In genomic region chr4:144939847-144940411, GRCm38 (mm10) we compare ENCODE assay signal across 27 mouse cellular contexts. TPM values are rescaled to one million over a fixed set of nuclear protein-coding genes. Genes with fewer than 3 reads are reported as not detected.
DNase-seq lines count a peak whose midpoint lies in the region; ATAC-seq and TF ChIP-seq lines count a peak whose summit lies in the region.
"Had no signal": no experiment of that assay in that cellular context is flagged by ENCODE, and none has a peak within 500 bp of the region (broad histone marks: within the 10 kb centered on the region; RNA-seq: fewer than 3 reads in every experiment).

No protein-coding gene starts in this region.

- ATAC-seq in heart, postnatal 0 days (ENCODE audit: insufficient read depth, low read depth), result peak; percentile 46; the same call in 1 of the 2 replicates
- ATAC-seq in heart, embryonic 12.5 days (ENCODE audit: insufficient number of reproducible peaks, low FRiP score), result no peak
- ATAC-seq in kidney, embryonic 16.5 days (ENCODE audit: low FRiP score, low TSS enrichment), result peak; percentile 72
- no peak for ATAC-seq in intestine, embryonic 16.5 days
- ATAC-seq: forebrain, embryonic 14.5 days; forebrain, postnatal 0 days; hindbrain, postnatal 0 days; inflammation-experienced regulatory T-cells, adult 6 months; Patski had no signal

- no peak overlapping the region for H3K4me2 ChIP-seq in heart, postnatal 0 days (ENCODE audit: low read depth, low read length)
- H3K4me2 ChIP-seq in heart, embryonic 12.5 days, result no peak overlapping the region
- no peak overlapping the region for H3K4me2 ChIP-seq in kidney, embryonic 16.5 days (replicated peaks; ENCODE audit: low read depth, low read length)
- no peak overlapping the region for H3K4me2 ChIP-seq in intestine, embryonic 16.5 days (ENCODE audit: low read depth, low read length)
- H3K4me2 ChIP-seq: embryonic facial prominence, embryonic 12.5 days; embryonic facial prominence, embryonic 15.5 days; hindbrain, embryonic 14.5 days had no signal

- 71% methylated on average over 4 of the region's 4 CpGs for WGBS in heart, postnatal 0 days
- 77% methylated on average over 4 of the region's 4 CpGs for WGBS in heart, embryonic 12.5 days
- 36% methylated on average over 4 of the region's 4 CpGs for WGBS in kidney, embryonic 16.5 days
- WGBS in intestine, embryonic 16.5 days, result 85% methylated on average over 4 of the region's 4 CpGs

- H3K4me3 ChIP-seq in gastrocnemius, adult 2 months, result no peak overlapping the region
- H3K4me3 ChIP-seq in heart, postnatal 0 days (ENCODE audit: low read depth, low read length), result no peak overlapping the region
- no peak overlapping the region for H3K4me3 ChIP-seq in heart, embryonic 12.5 days
- no peak overlapping the region for H3K4me3 ChIP-seq in kidney, embryonic 16.5 days (ENCODE audit: low read length)
- no peak overlapping the region for H3K4me3 ChIP-seq in intestine, embryonic 16.5 days (ENCODE audit: low read length)
- H3K4me3 ChIP-seq: embryonic facial prominence, embryonic 12.5 days; embryonic facial prominence, embryonic 15.5 days; heart, embryonic 10.5 days had no signal

- H3K27me3 ChIP-seq in heart, postnatal 0 days (ENCODE audit: control insufficient read depth, insufficient read depth, low read length), result no peaks in the 10 kb centered on the region
- peaks cover 7% of the 10 kb centered on the region; the same call in 1 of the 2 replicates for H3K27me3 ChIP-seq in heart, embryonic 12.5 days (replicated peaks)
- H3K27me3 ChIP-seq in kidney, embryonic 16.5 days (ENCODE audit: insufficient read depth, low read length), result no peaks in the 10 kb centered on the region
- no peaks in the 10 kb centered on the region for H3K27me3 ChIP-seq in intestine, embryonic 16.5 days (replicated peaks; ENCODE audit: control insufficient read depth, insufficient read depth, low read length)
- H3K27me3 ChIP-seq: embryonic facial prominence, embryonic 12.5 days; embryonic facial prominence, embryonic 15.5 days; Patski had no signal

- no peaks in the 10 kb centered on the region for H3K9me3 ChIP-seq in heart, postnatal 0 days (replicated peaks; ENCODE audit: control insufficient read depth, low read length)
- no peaks in the 10 kb centered on the region for H3K9me3 ChIP-seq in heart, embryonic 12.5 days (replicated peaks)
- H3K9me3 ChIP-seq in kidney, embryonic 16.5 days (ENCODE audit: low read length), result no peaks in the 10 kb centered on the region
- no peaks in the 10 kb centered on the region for H3K9me3 ChIP-seq in intestine, embryonic 16.5 days (ENCODE audit: control insufficient read depth, low read length)
- H3K9me3 ChIP-seq: embryonic facial prominence, embryonic 12.5 days; embryonic facial prominence, embryonic 15.5 days; heart, embryonic 10.5 days had no signal

- no peak for TF ChIP-seq CTCF in gastrocnemius, adult 2 months (IDR thresholded peaks at IDR 0.05)
- TF ChIP-seq CTCF in heart, postnatal 0 days (IDR thresholded peaks at IDR 0.05; ENCODE audit: low read depth), result no peak

- TF ChIP-seq EP300 in heart, postnatal 0 days (IDR thresholded peaks at IDR 0.05; ENCODE audit: low read depth), result no peak

- peaks cover 7% of the 10 kb centered on the region; the same call in 1 of the 2 replicates for H3K4me1 ChIP-seq in heart, postnatal 0 days (ENCODE audit: control insufficient read depth, insufficient read depth)
- no peaks in the 10 kb centered on the region for H3K4me1 ChIP-seq in heart, embryonic 12.5 days (replicated peaks)
- H3K4me1 ChIP-seq in kidney, embryonic 16.5 days (ENCODE audit: insufficient read depth, low read length), result peaks cover 25% of the 10 kb centered on the region
- 0 out of 2 replicates have a peak, but pooled peaks cover 5% of the 10 kb centered on the region for H3K4me1 ChIP-seq in intestine, embryonic 16.5 days (ENCODE audit: control insufficient read depth, insufficient read depth, low read length)
- H3K4me1 ChIP-seq: embryonic facial prominence, embryonic 12.5 days; embryonic facial prominence, embryonic 15.5 days had no signal

- DNase-seq in gastrocnemius, adult 2 months, result no peak
- DNase-seq in gastrocnemius, adult 8-10 months (ENCODE audit: low spot score in 2 of 2), result no peak
- no peak for DNase-seq in heart, postnatal 0 days (ENCODE audit: low spot score)
- no peak for DNase-seq in kidney, adult 8-10 months
- DNase-seq in Muller cell, postnatal 12 days (ENCODE audit: inconsistent ontology term), result peak; percentile 79
- DNase-seq: adrenal gland, postnatal 10 days; adrenal gland, postnatal 36 days; cerebellum, adult 11 months; cerebellum, adult 2 months; cerebellum, adult 9-11 months; cerebellum, postnatal 25 days; forebrain, postnatal 0 days; gastrocnemius, postnatal 10 days; gastrocnemius, postnatal 36 days; heart, postnatal 14 days; heart, postnatal 4 days had no signal

- H3K36me3 ChIP-seq in heart, postnatal 0 days (replicated peaks; ENCODE audit: control insufficient read depth, insufficient read depth, low read length), result no peaks in the 10 kb centered on the region
- H3K36me3 ChIP-seq in heart, embryonic 12.5 days, result no peaks in the 10 kb centered on the region
- no peaks in the 10 kb centered on the region for H3K36me3 ChIP-seq in kidney, embryonic 16.5 days (ENCODE audit: insufficient read depth, low read length)
- no peaks in the 10 kb centered on the region for H3K36me3 ChIP-seq in intestine, embryonic 16.5 days (ENCODE audit: control insufficient read depth, insufficient read depth, low read length)
- H3K36me3 ChIP-seq: embryonic facial prominence, embryonic 12.5 days; embryonic facial prominence, embryonic 15.5 days; heart, embryonic 10.5 days had no signal

- no peak overlapping the region; the same call in 1 of the 2 replicates for H3K9ac ChIP-seq in heart, postnatal 0 days (replicated peaks; ENCODE audit: low read depth, low read length)
- H3K9ac ChIP-seq in heart, embryonic 12.5 days, result no peak overlapping the region
- no peak overlapping the region for H3K9ac ChIP-seq in kidney, embryonic 16.5 days (replicated peaks; ENCODE audit: low read length)
- H3K9ac ChIP-seq in intestine, embryonic 16.5 days (ENCODE audit: low read depth, low read length), result no peak overlapping the region
- H3K9ac ChIP-seq: embryonic facial prominence, embryonic 12.5 days; embryonic facial prominence, embryonic 15.5 days; forebrain, postnatal 0 days; hindbrain, embryonic 14.5 days had no signal

- peak overlapping the region; percentile 56 for H3K27ac ChIP-seq in gastrocnemius, adult 2 months
- H3K27ac ChIP-seq in heart, postnatal 0 days (ENCODE audit: low read depth), result no peak overlapping the region
- H3K27ac ChIP-seq in heart, embryonic 12.5 days (ENCODE audit: poor library complexity, severe bottlenecking), result no peak overlapping the region
- peak overlapping the region; percentile 44 for H3K27ac ChIP-seq in kidney, embryonic 16.5 days (ENCODE audit: low read length)
- no peak overlapping the region for H3K27ac ChIP-seq in intestine, embryonic 16.5 days (ENCODE audit: low read length)
- H3K27ac ChIP-seq: embryonic facial prominence, embryonic 12.5 days; embryonic facial prominence, embryonic 15.5 days; heart, embryonic 10.5 days; hindbrain, embryonic 14.5 days; hindbrain, postnatal 0 days had no signal

- intact Hi-C loops in gastrocnemius, adult 2 months (cut with DNase I), result no loop called here

RNA-seq across cellular contexts. Expression of gene Dhrs3, which starts 47.3 kb away (rescaled TPM):
- 10 to 100 TPM; 59.5 to 63.7 TPM for total RNA-seq in gastrocnemius, adult 2 months (2021)
- total RNA-seq in gastrocnemius, adult 8-10 months (2022), result 10 to 100 TPM; 28.4 to 36.5 (median 35.2) TPM
- 17.3 and 45.0 TPM in 2 replicates for total RNA-seq in heart, postnatal 0 days (2014; rRNA removed; ENCODE audit: low replicate concordance)
- polyA plus RNA-seq in heart, postnatal 0 days (2015; fragmentation: Nextera tagmentation; extraction: Ambion mirVana), result 39.0 and 46.6 TPM in 2 replicates
- polyA plus RNA-seq in heart, embryonic 12.5 days (2016; fragmentation: Nextera tagmentation; extraction: Ambion mirVana), result 28.4 and 30.0 TPM in 2 replicates
- 210 and 217 TPM in 2 replicates for polyA plus RNA-seq in kidney, embryonic 16.5 days (2015; fragmentation: Nextera tagmentation; extraction: Ambion mirVana)
- polyA plus RNA-seq in intestine, embryonic 16.5 days (2015; fragmentation: Nextera tagmentation; extraction: Ambion mirVana), result 122 and 132 TPM in 2 replicates

Comparison
In these comparisons a context has a peak if more than half of its experiments do, and no peak if none do; other contexts are left out.
1. ATAC-seq: peak in heart, postnatal 0 days (single experiment) and kidney, embryonic 16.5 days (single experiment); none in heart, embryonic 12.5 days (single experiment) and intestine, embryonic 16.5 days (single experiment).
2. H3K27ac ChIP-seq: peak in gastrocnemius, adult 2 months (single experiment) and kidney, embryonic 16.5 days (single experiment); none in heart, postnatal 0 days (single experiment), heart, embryonic 12.5 days (single experiment) and intestine, embryonic 16.5 days (single experiment).